Mouse (Mus musculus): ENCODE measurements around the gene Dact2. TPM values are rescaled to one million over a fixed set of nuclear protein-coding genes. Genes with fewer than 3 reads are reported as not detected.

Gene Dact2
- total RNA-seq, 1 experiment: 6.7 TPM

GRCm38 (mm10) chr17:14192924-14193323 is 11.2 kb downstream of the Dact2 start:
- Histone ChIP-seq H3K4me1 (ENCODE audit: control insufficient read depth in 2 of 2, insufficient read depth in 2 of 2, low read length in 2 of 2, poor library complexity in 1 of 2) (peaks cover 0 to 7% of the 10 kb centered on the region in 2 experiments; a peak in 1 of 4 replicates), H3K27ac (ENCODE audit: insufficient read depth, low read depth, low read length, poor library complexity, severe bottlenecking) (no peak overlapping the region), H3K9me3 (ENCODE audit: control insufficient read depth, insufficient read depth, low read depth, low read length) (no peaks in the 10 kb centered on the region), H3K4me3 (ENCODE audit: insufficient read depth in 1 of 2, low read depth in 1 of 2, low read length in 2 of 2, poor library complexity in 1 of 2, severe bottlenecking in 1 of 2) (no peak overlapping the region), H3K9ac (ENCODE audit: insufficient read depth, low read depth, low read length, poor library complexity, severe bottlenecking) (no peak overlapping the region), H3K36me3 (ENCODE audit: control insufficient read depth, insufficient read depth, low read length, poor library complexity, severe bottlenecking) (peaks cover 25% of the 10 kb centered on the region)
- no peak for TF ChIP-seq CHD2 (IDR thresholded peaks at IDR 0.05; ENCODE audit: low read depth, low read length)
- no peak for TF ChIP-seq ZNF384 (IDR thresholded peaks at IDR 0.05; ENCODE audit: low read depth, low read length)
- TF ChIP-seq HCFC1 (IDR thresholded peaks at IDR 0.05; ENCODE audit: borderline replicate concordance, insufficient read depth, low read length): no peak
- no peak for TF ChIP-seq ZC3H11A (IDR thresholded peaks at IDR 0.05; ENCODE audit: borderline replicate concordance, low read depth, low read length)
- no peak for TF ChIP-seq MAFK (IDR thresholded peaks at IDR 0.05; ENCODE audit: insufficient read depth, low read depth, low read length)
- no peak for DNase-seq (ENCODE audit: low read depth, low spot score)
- in situ Hi-C loops (cut with MboI; ENCODE audit: low sequenced_read_pairs in 2 of 2, unreplicated experiment in 2 of 2): no loop called here

GRCm38 (mm10) chr17:14192432-14192831 is 11.7 kb downstream of the Dact2 start:
- TF ChIP-seq ZNF384 (IDR thresholded peaks at IDR 0.05; ENCODE audit: low read depth, low read length) (no peak), MAFK (IDR thresholded peaks at IDR 0.05; ENCODE audit: insufficient read depth, low read depth, low read length) (no peak)
- in situ Hi-C loops (cut with MboI; ENCODE audit: low sequenced_read_pairs in 2 of 2, unreplicated experiment in 2 of 2): no loop called here
- H3K9me3 ChIP-seq (ENCODE audit: control insufficient read depth, insufficient read depth, low read depth, low read length): no peaks in the 10 kb centered on the region
- H3K4me3 ChIP-seq (ENCODE audit: insufficient read depth in 1 of 2, low read depth in 1 of 2, low read length in 2 of 2, poor library complexity in 1 of 2, severe bottlenecking in 1 of 2): no peak overlapping the region
- peaks cover 0 to 4% of the 10 kb centered on the region in 2 experiments; a peak in 1 of 4 replicates for H3K4me1 ChIP-seq (ENCODE audit: control insufficient read depth in 2 of 2, insufficient read depth in 2 of 2, low read length in 2 of 2, poor library complexity in 1 of 2)
- DNase-seq (ENCODE audit: low read depth, low spot score): no peak
- H3K36me3 ChIP-seq (ENCODE audit: control insufficient read depth, insufficient read depth, low read length, poor library complexity, severe bottlenecking): peaks cover 20% of the 10 kb centered on the region
- no peak overlapping the region for H3K27ac ChIP-seq (ENCODE audit: insufficient read depth, low read depth, low read length, poor library complexity, severe bottlenecking)
- H3K9ac ChIP-seq (ENCODE audit: insufficient read depth, low read depth, low read length, poor library complexity, severe bottlenecking): no peak overlapping the region

DNA sequence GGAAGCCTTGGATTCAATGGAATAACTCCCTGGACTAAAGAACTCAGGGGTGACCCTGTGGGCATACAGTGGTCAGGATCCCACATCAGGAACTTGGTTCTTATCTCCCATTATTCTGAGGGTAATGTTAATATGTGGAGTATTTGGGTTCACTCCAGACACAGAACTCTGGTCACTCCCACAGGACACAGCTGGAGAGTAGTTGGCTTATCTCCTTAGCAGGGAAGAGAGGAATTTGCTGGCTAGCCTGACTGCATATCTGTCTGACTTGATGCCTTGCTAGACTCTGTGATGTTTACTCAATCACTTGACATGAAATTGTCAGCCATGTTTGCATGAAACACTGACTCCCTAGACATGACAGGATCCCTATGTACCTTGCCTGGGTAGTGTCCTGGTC is 15.6 kb downstream of the Dact2 start:
- DNase-seq (ENCODE audit: low read depth, low spot score): no peak
- Histone ChIP-seq H3K4me3 (ENCODE audit: insufficient read depth in 1 of 2, low read depth in 1 of 2, low read length in 2 of 2, poor library complexity in 1 of 2, severe bottlenecking in 1 of 2) (no peak overlapping the region), H3K36me3 (ENCODE audit: control insufficient read depth, insufficient read depth, low read length, poor library complexity, severe bottlenecking) (no peaks in the 10 kb centered on the region), H3K4me1 (ENCODE audit: control insufficient read depth in 2 of 2, insufficient read depth in 2 of 2, low read length in 2 of 2, poor library complexity in 1 of 2) (no peaks in the 10 kb centered on the region), H3K27ac (ENCODE audit: insufficient read depth, low read depth, low read length, poor library complexity, severe bottlenecking) (no peak overlapping the region), H3K9me3 (ENCODE audit: control insufficient read depth, insufficient read depth, low read depth, low read length) (no peaks in the 10 kb centered on the region), H3K9ac (ENCODE audit: insufficient read depth, low read depth, low read length, poor library complexity, severe bottlenecking) (no peak overlapping the region)
- in situ Hi-C loops (cut with MboI; ENCODE audit: low sequenced_read_pairs in 2 of 2, unreplicated experiment in 2 of 2): no loop called here
- TF ChIP-seq HCFC1 (IDR thresholded peaks at IDR 0.05; ENCODE audit: borderline replicate concordance, insufficient read depth, low read length) (no peak), ZNF384 (IDR thresholded peaks at IDR 0.05; ENCODE audit: low read depth, low read length) (no peak)

DNA sequence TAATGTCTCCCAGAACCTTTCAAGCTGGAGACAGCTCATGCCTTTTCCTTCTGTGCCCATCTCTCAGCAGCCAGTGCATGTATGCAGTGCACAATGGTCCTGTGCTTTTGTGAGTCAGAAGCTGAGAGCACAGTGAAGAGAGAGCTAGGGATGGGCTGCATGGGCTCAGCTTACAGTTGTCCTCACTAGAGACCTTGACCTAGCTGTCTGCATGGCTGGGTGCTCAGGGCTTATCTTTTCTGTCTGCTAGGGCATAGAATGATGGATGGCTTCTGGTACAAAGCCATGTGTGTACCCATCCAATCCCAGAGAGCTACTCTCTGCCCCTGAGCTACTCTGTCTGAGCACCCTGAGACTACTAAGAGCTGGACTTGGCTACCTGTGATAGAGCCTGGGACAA is 17.0 kb downstream of the Dact2 start:
- Histone ChIP-seq H3K9me3 (ENCODE audit: control insufficient read depth, insufficient read depth, low read depth, low read length) (no peaks in the 10 kb centered on the region), H3K9ac (ENCODE audit: insufficient read depth, low read depth, low read length, poor library complexity, severe bottlenecking) (no peak overlapping the region), H3K4me1 (ENCODE audit: control insufficient read depth in 2 of 2, insufficient read depth in 2 of 2, low read length in 2 of 2, poor library complexity in 1 of 2) (no peaks in the 10 kb centered on the region), H3K4me3 (ENCODE audit: insufficient read depth in 1 of 2, low read depth in 1 of 2, low read length in 2 of 2, poor library complexity in 1 of 2, severe bottlenecking in 1 of 2) (no peak overlapping the region), H3K27ac (ENCODE audit: insufficient read depth, low read depth, low read length, poor library complexity, severe bottlenecking) (no peak overlapping the region), H3K36me3 (ENCODE audit: control insufficient read depth, insufficient read depth, low read length, poor library complexity, severe bottlenecking) (no peaks in the 10 kb centered on the region)
- no peak for DNase-seq (ENCODE audit: low read depth, low spot score)
- TF ChIP-seq ZC3H11A (IDR thresholded peaks at IDR 0.05; ENCODE audit: borderline replicate concordance, low read depth, low read length) (no peak), MAFK (IDR thresholded peaks at IDR 0.05; ENCODE audit: insufficient read depth, low read depth, low read length) (no peak), CHD2 (IDR thresholded peaks at IDR 0.05; ENCODE audit: low read depth, low read length) (no peak), HCFC1 (IDR thresholded peaks at IDR 0.05; ENCODE audit: borderline replicate concordance, insufficient read depth, low read length) (no peak), ZNF384 (IDR thresholded peaks at IDR 0.05; ENCODE audit: low read depth, low read length) (no peak)
- in situ Hi-C loops (cut with MboI; ENCODE audit: low sequenced_read_pairs in 2 of 2, unreplicated experiment in 2 of 2): no loop called here

DNA sequence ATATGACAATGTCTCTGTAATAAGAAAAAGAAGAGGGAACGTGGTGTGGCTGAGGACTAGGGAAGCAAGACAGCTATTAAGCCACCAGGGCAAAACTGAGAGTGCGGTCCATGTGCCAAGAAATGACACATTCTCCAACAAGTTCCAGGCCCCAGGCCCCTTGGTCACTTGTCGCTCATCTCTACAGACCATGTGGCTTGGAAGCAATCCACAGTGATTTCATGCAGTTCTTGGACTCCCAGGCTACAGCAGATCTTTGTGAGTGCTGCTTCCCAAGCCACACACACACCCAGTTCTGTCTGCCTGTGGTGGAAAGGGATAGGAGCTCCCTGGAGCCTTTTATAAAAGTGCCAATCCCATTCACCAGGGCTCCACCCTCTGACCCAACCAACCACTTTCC is 17.9 kb downstream of the Dact2 start:
- TF ChIP-seq ZNF384 (IDR thresholded peaks at IDR 0.05; ENCODE audit: low read depth, low read length) (no peak), ZC3H11A (IDR thresholded peaks at IDR 0.05; ENCODE audit: borderline replicate concordance, low read depth, low read length) (no peak), MAFK (IDR thresholded peaks at IDR 0.05; ENCODE audit: insufficient read depth, low read depth, low read length) (no peak), HCFC1 (IDR thresholded peaks at IDR 0.05; ENCODE audit: borderline replicate concordance, insufficient read depth, low read length) (no peak), CHD2 (IDR thresholded peaks at IDR 0.05; ENCODE audit: low read depth, low read length) (no peak)
- Histone ChIP-seq H3K36me3 (ENCODE audit: control insufficient read depth, insufficient read depth, low read length, poor library complexity, severe bottlenecking) (no peaks in the 10 kb centered on the region), H3K4me3 (ENCODE audit: insufficient read depth in 1 of 2, low read depth in 1 of 2, low read length in 2 of 2, poor library complexity in 1 of 2, severe bottlenecking in 1 of 2) (no peak overlapping the region), H3K27ac (ENCODE audit: insufficient read depth, low read depth, low read length, poor library complexity, severe bottlenecking) (no peak overlapping the region), H3K9me3 (ENCODE audit: control insufficient read depth, insufficient read depth, low read depth, low read length) (no peaks in the 10 kb centered on the region), H3K4me1 (ENCODE audit: control insufficient read depth in 2 of 2, insufficient read depth in 2 of 2, low read length in 2 of 2, poor library complexity in 1 of 2) (no peaks in the 10 kb centered on the region), H3K9ac (ENCODE audit: insufficient read depth, low read depth, low read length, poor library complexity, severe bottlenecking) (no peak overlapping the region)
- in situ Hi-C loops (cut with MboI; ENCODE audit: low sequenced_read_pairs in 2 of 2, unreplicated experiment in 2 of 2): no loop called here
- DNase-seq (ENCODE audit: low read depth, low spot score): no peak
